Mouse (Mus musculus): ENCODE measurements around the gene Nemf.

Nemf gene

GRCm38 (mm10) chr12:69267956-69268632 is 88.9 kb downstream of the Nemf start:
- DNase-seq (ENCODE audit: low read depth in 1 of 2, low spot score in 2 of 2): no peak

- no peak for DNase-seq (ENCODE audit: low read depth in 1 of 2, low spot score in 2 of 2)
Observed at GRCm38 (mm10) chr12:69265031-69265430, 91.9 kb downstream of the Nemf start.

- DNase-seq (ENCODE audit: low read depth in 1 of 2, low spot score in 2 of 2): no peak
Observed at GRCm38 (mm10) chr12:69262251-69262650, 94.7 kb downstream of the Nemf start.

All from monocyte, adult 2 months (primary cell).